ENCODE assay signal across 8 mouse cellular contexts in the genomic region with DNA sequence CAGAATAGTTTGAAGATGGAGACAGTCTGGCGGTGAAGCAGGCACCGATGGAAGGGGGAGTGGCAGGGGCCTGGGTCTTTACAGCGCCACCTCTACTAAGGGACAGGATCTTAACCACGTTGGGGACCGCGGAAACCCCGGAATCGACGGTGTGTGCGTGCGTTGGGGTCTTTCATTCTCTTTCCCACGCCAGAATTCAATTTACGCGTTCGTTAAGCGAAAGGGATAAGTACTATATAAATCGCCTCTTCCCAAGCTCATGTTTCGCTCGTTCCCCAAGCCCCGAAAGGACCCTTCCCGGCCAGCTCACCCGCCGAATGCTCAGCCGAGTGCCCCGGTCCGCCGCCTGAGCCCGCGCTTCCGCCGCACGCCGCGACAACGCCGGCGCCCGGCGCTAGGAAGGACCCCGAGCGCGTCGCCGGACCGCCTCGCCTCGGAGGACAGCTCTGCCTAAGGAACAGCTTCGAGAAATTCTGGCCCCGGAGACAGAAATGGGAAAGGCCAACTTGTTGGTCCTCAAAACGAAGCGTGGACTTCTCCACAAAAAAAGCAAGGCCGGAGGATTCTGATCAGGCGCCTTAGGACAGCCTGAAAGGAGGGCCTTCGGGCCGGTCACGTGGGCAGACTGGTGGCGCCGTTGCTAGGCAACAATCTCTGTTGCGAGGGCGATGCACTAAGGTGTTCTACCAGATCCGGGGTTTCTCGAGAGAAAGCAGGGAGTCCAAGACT. TPM values are rescaled to one million over a fixed set of nuclear protein-coding genes. Genes with fewer than 3 reads are reported as not detected.
DNase-seq lines count a peak whose midpoint lies in the region; ATAC-seq and TF ChIP-seq lines count a peak whose summit lies in the region.

Gene Eftud2 (minus strand): TSS at position 401 of the 729 bp plus-strand sequence.
Gene Ccdc103 (plus strand): TSS at position 620 of the 729 bp plus-strand sequence.

- intact Hi-C loops in gastrocnemius, adult 2 months (cut with DNase I), result no loop called here
- intact Hi-C loops in left cerebral cortex, adult 2 months (cut with DNase I), result no loop called here

- peak within 1 kb of the TSS; percentile 78 for H3K9ac ChIP-seq in hindbrain, postnatal 0 days (replicated peaks; ENCODE audit: low read length)

- peak; percentile 89 for DNase-seq in WW6 (ENCODE audit: low read depth, low spot score)
- peak; percentile 81 to 89 for DNase-seq in cerebellum, postnatal 4 days (ENCODE audit: low spot score in 2 of 2)
- DNase-seq in gastrocnemius, adult 2 months, result peak; percentile 92
- peak; percentile 94 for DNase-seq in hindbrain, postnatal 0 days (ENCODE audit: low spot score)
- DNase-seq in left cerebral cortex, adult 2 months (ENCODE audit: extremely low spot score in 1 of 2, low spot score in 2 of 2), result peak; percentile 91 to 92
- peak; percentile 96 for DNase-seq in right cerebral cortex, adult 2 months (ENCODE audit: low spot score in 2 of 2)
- peak; percentile 92 for DNase-seq in urinary bladder, postnatal 14 days (ENCODE audit: low spot score)

- H3K4me1 ChIP-seq in hindbrain, postnatal 0 days (ENCODE audit: insufficient read depth, low read length), result peaks cover 6% of the 10 kb centered on the region; the same call in 1 of the 2 replicates

- WGBS in hindbrain, postnatal 0 days, result under 1% methylated on average over 62 of the region's 62 CpGs

- H3K27me3 ChIP-seq in hindbrain, postnatal 0 days (ENCODE audit: insufficient read depth, low read length), result no peaks in the 10 kb centered on the region

- peak within 1 kb of the TSS; percentile 82 for H3K4me2 ChIP-seq in hindbrain, postnatal 0 days (ENCODE audit: low read depth, low read length)

- ATAC-seq in hindbrain, postnatal 0 days, result peak; percentile 93
- ATAC-seq in megakaryocyte, adult 5-6 weeks (ENCODE audit: poor library complexity, severe bottlenecking), result peak; percentile 96

- peak within 1 kb of the TSS; percentile 95 for H3K4me3 ChIP-seq in gastrocnemius, adult 2 months
- H3K4me3 ChIP-seq in hindbrain, postnatal 0 days (ENCODE audit: low read length), result peak within 1 kb of the TSS; percentile 71
- H3K4me3 ChIP-seq in left cerebral cortex, adult 2 months, result peak within 1 kb of the TSS; percentile 74

- H3K36me3 ChIP-seq in hindbrain, postnatal 0 days (ENCODE audit: insufficient read depth, low read length), result 0 out of 2 replicates have a peak, but pooled peaks cover 9% of the 10 kb centered on the region

- TF ChIP-seq CTCF in gastrocnemius, adult 2 months (IDR thresholded peaks at IDR 0.05), result no peak
- peak; percentile 21; the same call in 1 of the 2 replicates for TF ChIP-seq CTCF in hindbrain, postnatal 0 days (IDR thresholded peaks at IDR 0.05; ENCODE audit: low read depth)
- TF ChIP-seq CTCF in left cerebral cortex, adult 2 months (IDR thresholded peaks at IDR 0.05), result no peak; the same call in 1 of the 2 replicates

- peak within 1 kb of the TSS; percentile 100 for H3K27ac ChIP-seq in gastrocnemius, adult 2 months
- peak within 1 kb of the TSS; percentile 93 for H3K27ac ChIP-seq in hindbrain, postnatal 0 days
- H3K27ac ChIP-seq in left cerebral cortex, adult 2 months, result peak within 1 kb of the TSS; percentile 100

- no peaks in the 10 kb centered on the region for H3K9me3 ChIP-seq in hindbrain, postnatal 0 days (ENCODE audit: low read length)

RNA-seq across cellular contexts. Expression of gene Eftud2, which starts in this region (rescaled TPM):
- 10 to 100 TPM; 25.6 to 29.5 TPM for total RNA-seq in gastrocnemius, adult 2 months (2021)
- 63.8 and 70.8 TPM in 2 replicates for total RNA-seq in hindbrain, postnatal 0 days (2014; rRNA removed)
- 104 and 106 TPM in 2 replicates for polyA plus RNA-seq in hindbrain, postnatal 0 days (2015; fragmentation: Nextera tagmentation; extraction: Ambion mirVana)
- total RNA-seq in left cerebral cortex, adult 2 months (2021), result 100 to 1,000 TPM; 135 to 138 TPM
- 67.2 and 80.2 TPM in 2 replicates for total RNA-seq in megakaryocyte, adult 5-6 weeks (2015)
- 62.9 and 70.6 TPM in 2 replicates for total RNA-seq in megakaryocyte, adult 5-6 weeks (2017)

RNA-seq across cellular contexts. Expression of gene Ccdc103, which starts in this region (rescaled TPM):
- total RNA-seq in gastrocnemius, adult 2 months (2021), result not detected
- 0.25 and 0.31 TPM in 2 replicates for total RNA-seq in hindbrain, postnatal 0 days (2014; rRNA removed)
- polyA plus RNA-seq in hindbrain, postnatal 0 days (2015; fragmentation: Nextera tagmentation; extraction: Ambion mirVana), result 2.2 and 2.4 TPM in 2 replicates
- total RNA-seq in left cerebral cortex, adult 2 months (2021), result 1 to 10 TPM; 1.8 to 2.6 TPM
- total RNA-seq in megakaryocyte, adult 5-6 weeks (2015), result not detected in 2 replicates
- total RNA-seq in megakaryocyte, adult 5-6 weeks (2017), result not detected in 2 replicates

Comparison
In these comparisons a context has a peak if more than half of its experiments do, and no peak if none do; other contexts are left out.
1. Peak in every context shown above with its lines: DNase-seq, ATAC-seq, H3K4me3 ChIP-seq and H3K27ac ChIP-seq.